Mouse (Mus musculus): Measurements from ENCODE around the gene Psmb8. TPM values are rescaled to one million over a fixed set of nuclear protein-coding genes. Genes with fewer than 3 reads are reported as not detected.

The Psmb8 gene
- polyA plus RNA-seq, 1 experiment from 2014 or later = 13.7 TPM

Other genes with a start within 250 kb of the Psmb8 start
- 3.7 and 4.9 TPM in 2 replicates for gene B3galt4, start 246.2 kb upstream of the Psmb8 start, polyA plus RNA-seq (2014; fragmentation: Nextera tagmentation; extraction: Ambion mirVana)
- gene Vps52, start 241.9 kb upstream of the Psmb8 start, polyA plus RNA-seq (2014; fragmentation: Nextera tagmentation; extraction: Ambion mirVana) = 32.4 and 35.3 TPM in 2 replicates
- gene Rps18, start 241.7 kb upstream of the Psmb8 start, polyA plus RNA-seq (2014; fragmentation: Nextera tagmentation; extraction: Ambion mirVana) = 2,375 and 2,437 TPM in 2 replicates
- gene H2-K1, start 197.4 kb upstream of the Psmb8 start, polyA plus RNA-seq (2014; fragmentation: Nextera tagmentation; extraction: Ambion mirVana) = 105 and 137 TPM in 2 replicates
- 4.4 and 5.9 TPM in 2 replicates for gene Ring1, start 173.0 kb upstream of the Psmb8 start, polyA plus RNA-seq (2014; fragmentation: Nextera tagmentation; extraction: Ambion mirVana)
- 49.7 and 53.6 TPM in 2 replicates for gene H2-Ke6, start 169.7 kb upstream of the Psmb8 start, polyA plus RNA-seq (2014; fragmentation: Nextera tagmentation; extraction: Ambion mirVana)
- 86.4 and 89.5 TPM in 2 replicates for gene Slc39a7, start 166.0 kb upstream of the Psmb8 start, polyA plus RNA-seq (2014; fragmentation: Nextera tagmentation; extraction: Ambion mirVana)
- 21.5 and 28.5 TPM in 2 replicates for gene Rxrb, start 165.9 kb upstream of the Psmb8 start, polyA plus RNA-seq (2014; fragmentation: Nextera tagmentation; extraction: Ambion mirVana)
- 0.44 and 0.66 TPM in 2 replicates for gene Col11a2, start 158.3 kb upstream of the Psmb8 start, polyA plus RNA-seq (2014; fragmentation: Nextera tagmentation; extraction: Ambion mirVana)
- 0.75 and 1.1 TPM in 2 replicates for gene H2-Oa, start 105.4 kb upstream of the Psmb8 start, polyA plus RNA-seq (2014; fragmentation: Nextera tagmentation; extraction: Ambion mirVana)
- 11.0 and 13.5 TPM in 2 replicates for gene H2-DMa, start 78.2 kb upstream of the Psmb8 start, polyA plus RNA-seq (2014; fragmentation: Nextera tagmentation; extraction: Ambion mirVana)
- gene Brd2, start 75.1 kb upstream of the Psmb8 start, polyA plus RNA-seq (2014; fragmentation: Nextera tagmentation; extraction: Ambion mirVana) = 124 and 144 TPM in 2 replicates
- 0.15 and 0.42 TPM in 2 replicates for gene H2-DMb2, start 54.4 kb upstream of the Psmb8 start, polyA plus RNA-seq (2014; fragmentation: Nextera tagmentation; extraction: Ambion mirVana)
- 1.7 and 1.8 TPM in 2 replicates for gene H2-DMb1, start 44.6 kb upstream of the Psmb8 start, polyA plus RNA-seq (2014; fragmentation: Nextera tagmentation; extraction: Ambion mirVana)
- gene Tap1, start 10.2 kb upstream of the Psmb8 start, polyA plus RNA-seq (2014; fragmentation: Nextera tagmentation; extraction: Ambion mirVana) = 4.2 and 4.9 TPM in 2 replicates
- gene Psmb9, start 10.0 kb upstream of the Psmb8 start, polyA plus RNA-seq (2014; fragmentation: Nextera tagmentation; extraction: Ambion mirVana) = 4.6 and 4.7 TPM in 2 replicates
- gene Tap2, start 5.8 kb downstream of the Psmb8 start, polyA plus RNA-seq (2014; fragmentation: Nextera tagmentation; extraction: Ambion mirVana) = 2.2 and 2.5 TPM in 2 replicates
- 0.11 TPM in 1 of 2 replicates, not detected in the other for gene H2-Ob, start 41.2 kb downstream of the Psmb8 start, polyA plus RNA-seq (2014; fragmentation: Nextera tagmentation; extraction: Ambion mirVana)
- gene H2-Ab1, start 60.0 kb downstream of the Psmb8 start, polyA plus RNA-seq (2014; fragmentation: Nextera tagmentation; extraction: Ambion mirVana) = 12.2 and 12.9 TPM in 2 replicates
- 4.7 and 5.8 TPM in 2 replicates for gene H2-Aa, start 90.1 kb downstream of the Psmb8 start, polyA plus RNA-seq (2014; fragmentation: Nextera tagmentation; extraction: Ambion mirVana)
- gene H2-Eb1, start 108.1 kb downstream of the Psmb8 start, polyA plus RNA-seq (2014; fragmentation: Nextera tagmentation; extraction: Ambion mirVana) = 4.1 and 4.3 TPM in 2 replicates
- gene H2-Eb2, start 127.9 kb downstream of the Psmb8 start, polyA plus RNA-seq (2014; fragmentation: Nextera tagmentation; extraction: Ambion mirVana) = not detected in 2 replicates
- 0.60 and 0.81 TPM in 2 replicates for gene Btnl2, start 157.1 kb downstream of the Psmb8 start, polyA plus RNA-seq (2014; fragmentation: Nextera tagmentation; extraction: Ambion mirVana)
- gene Btnl1, start 179.4 kb downstream of the Psmb8 start, polyA plus RNA-seq (2014; fragmentation: Nextera tagmentation; extraction: Ambion mirVana) = 0.59 and 1.3 TPM in 2 replicates
- gene BC051142, start 201.1 kb downstream of the Psmb8 start, polyA plus RNA-seq (2014; fragmentation: Nextera tagmentation; extraction: Ambion mirVana) = 0.51 and 0.91 TPM in 2 replicates

Measured in intestine, embryonic 14.5 days (tissue).